ENCODE assay signal across 8 mouse cellular contexts in the genomic region with DNA sequence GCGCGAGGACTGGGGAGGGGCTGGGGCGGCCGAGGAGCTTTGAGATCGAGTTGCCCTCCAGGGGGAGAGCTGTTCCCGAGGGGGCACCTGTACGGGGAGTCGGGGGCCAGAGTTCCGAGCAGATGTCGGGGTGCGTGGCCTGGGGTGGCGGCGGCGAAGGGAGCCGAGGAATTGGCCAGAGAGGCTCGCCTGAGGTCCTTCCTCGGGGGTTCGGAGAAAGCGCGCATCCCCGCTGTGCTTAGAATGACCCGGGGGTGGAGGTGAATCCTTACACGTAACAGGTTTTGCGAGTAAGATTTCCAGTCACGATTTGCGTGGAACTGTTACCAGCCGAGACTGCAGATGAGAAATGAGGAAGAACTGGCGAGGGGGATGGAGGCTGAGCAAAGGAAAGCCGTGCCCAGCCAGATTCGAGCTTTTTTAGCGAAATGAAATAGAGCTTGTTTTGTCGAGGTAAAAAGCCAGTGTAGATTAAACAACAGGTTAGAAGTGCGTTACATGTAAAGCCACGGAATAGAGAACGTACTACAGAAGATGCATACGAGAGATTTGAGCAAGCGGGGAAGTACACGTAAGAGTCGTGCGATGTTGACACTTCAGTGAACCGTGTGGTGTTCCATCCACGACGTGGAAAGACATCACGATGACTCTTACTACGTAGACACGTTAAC. TPM values are rescaled to one million over a fixed set of nuclear protein-coding genes. Genes with fewer than 3 reads are reported as not detected.
A peak's percentile ranks its signal among the peaks of the same experiment; 100 is the strongest.
DNase-seq lines count a peak whose midpoint lies in the region; ATAC-seq and TF ChIP-seq lines count a peak whose summit lies in the region.

No protein-coding gene starts in this region.

- peak overlapping the region; percentile 40 for H3K27ac ChIP-seq in cerebellum, adult 2 months (ENCODE audit: insufficient read depth, low read length)
- H3K27ac ChIP-seq in MEL (ENCODE audit: control insufficient read depth, low read depth, low read length): peak overlapping the region; percentile 16
- H3K27ac ChIP-seq in embryonic facial prominence, embryonic 14.5 days (replicated peaks; ENCODE audit: low read depth, low read length): peak overlapping the region; percentile 80
- H3K27ac ChIP-seq in left cerebral cortex, adult 2 months: peak overlapping the region; percentile 96
- H3K27ac ChIP-seq in small intestine, adult 2 months (ENCODE audit: insufficient read depth, low read depth, low read length): peak overlapping the region; percentile 38; the same call in 1 of the 2 replicates

- peak; percentile 37 to 40; a peak in 2 of 4 replicates for TF ChIP-seq EP300 in MEL (IDR thresholded peaks at IDR 0.05; ENCODE audit: low read depth in 1 of 2, low read length in 2 of 2)

- H3K9ac ChIP-seq in MEL (ENCODE audit: control insufficient read depth, low read depth, low read length, poor library complexity, severe bottlenecking): peak overlapping the region; percentile 84
- H3K9ac ChIP-seq in embryonic facial prominence, embryonic 14.5 days (ENCODE audit: low read depth, low read length): peak overlapping the region; percentile 83

- peak overlapping the region; percentile 88 for H3K4me3 ChIP-seq in cerebellum, adult 2 months (replicated peaks; ENCODE audit: insufficient read depth, low read depth, low read length)
- peak overlapping the region; percentile 71 to 72 for H3K4me3 ChIP-seq in MEL (ENCODE audit: control insufficient read depth in 1 of 2, insufficient read depth in 1 of 2, low read depth in 2 of 2, low read length in 2 of 2)
- H3K4me3 ChIP-seq in embryonic facial prominence, embryonic 14.5 days (ENCODE audit: low read depth, low read length): peak overlapping the region; percentile 69
- peak overlapping the region; percentile 84 for H3K4me3 ChIP-seq in left cerebral cortex, adult 2 months
- peak overlapping the region; percentile 98 for H3K4me3 ChIP-seq in small intestine, adult 2 months (ENCODE audit: low read depth, low read length)

- peaks cover 0 to 3% of the 10 kb centered on the region in 2 experiments; a peak in 2 of 4 replicates for H3K36me3 ChIP-seq in MEL (ENCODE audit: control insufficient read depth in 1 of 2, insufficient read depth in 2 of 2, low read length in 2 of 2)
- H3K36me3 ChIP-seq in embryonic facial prominence, embryonic 14.5 days (ENCODE audit: control insufficient read depth, insufficient read depth, low read length): peaks cover 21% of the 10 kb centered on the region
- H3K36me3 ChIP-seq in small intestine, adult 2 months (ENCODE audit: control insufficient read depth, insufficient read depth, low read length): no peaks in the 10 kb centered on the region

- DNase-seq in cerebellum, adult 2 months: peak in 1 of 2 experiments; percentile 54
- DNase-seq in cerebellum, adult 9-10 months: no peak
- peak; percentile 88 for DNase-seq in MEL (ENCODE audit: low read depth, low spot score)
- DNase-seq in embryonic facial prominence, embryonic 14.5 days (ENCODE audit: low spot score): peak; percentile 59
- DNase-seq in left cerebral cortex, adult 2 months (ENCODE audit: extremely low spot score in 1 of 2, low spot score in 2 of 2): peak; percentile 62 to 68

- intact Hi-C loops in left cerebral cortex, adult 2 months (cut with DNase I): loop anchor here (1.0 to 5.0 kb wide), 2 partner anchors 23 to 96 kb away; a partner anchor contains a TSS

- no peaks in the 10 kb centered on the region for H3K4me1 ChIP-seq in cerebellum, adult 2 months (ENCODE audit: control insufficient read depth, insufficient read depth, low read length)
- H3K4me1 ChIP-seq in MEL (ENCODE audit: control insufficient read depth in 1 of 2, insufficient read depth in 2 of 2, low read length in 2 of 2): peaks cover 0 to 5% of the 10 kb centered on the region in 2 experiments; a peak in 1 of 4 replicates
- H3K4me1 ChIP-seq in embryonic facial prominence, embryonic 14.5 days (ENCODE audit: control insufficient read depth, insufficient read depth, low read length): peaks cover 5% of the 10 kb centered on the region; the same call in 1 of the 2 replicates
- no peaks in the 10 kb centered on the region for H3K4me1 ChIP-seq in small intestine, adult 2 months (ENCODE audit: control insufficient read depth, insufficient read depth, insufficient read length, low read length)

- H3K4me2 ChIP-seq in embryonic facial prominence, embryonic 14.5 days (ENCODE audit: low read depth, low read length): peak overlapping the region; percentile 59

- no peak; the same call in 1 of the 2 replicates for ATAC-seq in embryonic facial prominence, embryonic 14.5 days (ENCODE audit: low read depth)
- peak; percentile 57 to 59 for ATAC-seq in hematopoietic stem cell, adult 5-6 weeks (replicated peaks in 1 of 2; ENCODE audit: insufficient read depth in 1 of 2, low FRiP score in 2 of 2, low TSS enrichment in 1 of 2, low read depth in 1 of 2, poor library complexity in 2 of 2, severe bottlenecking in 2 of 2)
- peak; percentile 60 for ATAC-seq in megakaryocyte, adult 5-6 weeks (ENCODE audit: poor library complexity, severe bottlenecking)

- no peaks in the 10 kb centered on the region for H3K9me3 ChIP-seq in MEL (replicated peaks; ENCODE audit: insufficient read depth, low read length)
- H3K9me3 ChIP-seq in embryonic facial prominence, embryonic 14.5 days (ENCODE audit: control insufficient read depth, low read length): peaks cover 6% of the 10 kb centered on the region

- TF ChIP-seq CTCF in cerebellum, adult 2 months (IDR thresholded peaks at IDR 0.05; ENCODE audit: borderline replicate concordance, insufficient read depth, low read depth, low read length): no peak
- TF ChIP-seq CTCF in MEL (IDR thresholded peaks at IDR 0.05 in 2 of 3, conservative IDR thresholded peaks at IDR 0.05 in 1 of 3; ENCODE audit: control insufficient read depth in 1 of 3, insufficient read depth in 1 of 3, low read depth in 2 of 3, low read length in 3 of 3, poor library complexity in 1 of 3, severe bottlenecking in 1 of 3): no peak
- no peak for TF ChIP-seq CTCF in left cerebral cortex, adult 2 months (IDR thresholded peaks at IDR 0.05)
- no peak for TF ChIP-seq CTCF in small intestine, adult 2 months (IDR thresholded peaks at IDR 0.05; ENCODE audit: extremely low read depth, insufficient read length, insufficient replicate concordance, low read depth, low read length)

- peak; percentile 29; the same call in 1 of the 2 replicates for TF ChIP-seq POLR2A in cerebellum, adult 2 months (IDR thresholded peaks at IDR 0.05; ENCODE audit: borderline replicate concordance, insufficient read depth, low read length)
- TF ChIP-seq POLR2A in MEL (IDR thresholded peaks at IDR 0.05; ENCODE audit: control insufficient read depth in 1 of 2, insufficient read depth in 1 of 2, low read depth in 1 of 2, low read length in 2 of 2, poor library complexity in 1 of 2): no peak
- no peak for TF ChIP-seq POLR2A in small intestine, adult 2 months (IDR thresholded peaks at IDR 0.05; ENCODE audit: low read depth, low read length)

- TF ChIP-seq RAD21 in MEL (IDR thresholded peaks at IDR 0.05; ENCODE audit: low read depth, low read length): no peak

- H3K27me3 ChIP-seq in cerebellum, adult 2 months (ENCODE audit: control insufficient read depth, insufficient read depth, low read length): no peaks in the 10 kb centered on the region
- H3K27me3 ChIP-seq in MEL (ENCODE audit: control insufficient read depth in 1 of 2, insufficient read depth in 2 of 2, low read length in 2 of 2): no peaks in the 10 kb centered on the region
- no peaks in the 10 kb centered on the region for H3K27me3 ChIP-seq in embryonic facial prominence, embryonic 14.5 days (replicated peaks; ENCODE audit: control insufficient read depth, insufficient read depth, low read length)
- H3K27me3 ChIP-seq in small intestine, adult 2 months (ENCODE audit: control insufficient read depth, insufficient read depth, low read length): no peaks in the 10 kb centered on the region

- WGBS in cerebellum, adult 2 months: under 1% methylated on average over 46 of the region's 46 CpGs
- WGBS in embryonic facial prominence, embryonic 14.5 days: under 1% methylated on average over 43 of the region's 46 CpGs
- under 1% methylated on average over 46 of the region's 46 CpGs for whole genome bisulfite sequencing in small intestine, adult 2 months

- H3K79me2 ChIP-seq in MEL (ENCODE audit: control insufficient read depth, insufficient read depth, low read length, poor library complexity): no peaks in the 10 kb centered on the region; the same call in 1 of the 2 replicates

TF ChIP-seq in MEL, 35 proteins besides CTCF, POLR2A, EP300 and RAD21 (continues in another document):
- TF ChIP-seq RCOR1 (IDR thresholded peaks at IDR 0.05; ENCODE audit: low read depth, low read length) (peak; percentile 72), SMC3 (IDR thresholded peaks at IDR 0.05; ENCODE audit: low read depth, low read length) (0 out of 2 replicates have a peak, but pooled peaks have one; percentile 3), MXI1 (IDR thresholded peaks at IDR 0.05; ENCODE audit: low read depth, low read length) (peak; percentile 44; the same call in 1 of the 2 replicates), TCF12 (IDR thresholded peaks at IDR 0.05; ENCODE audit: low read depth, low read length) (peak; percentile 26; the same call in 1 of the 2 replicates), E2F4 (IDR thresholded peaks at IDR 0.05; ENCODE audit: borderline replicate concordance, low read depth, low read length) (0 out of 2 replicates have a peak, but pooled peaks have one; percentile 43)

RNA-seq across cellular contexts. Expression of a gene that starts 0.8 kb away (rescaled TPM):
- 73.3 and 75.2 TPM in 2 replicates for polyA plus RNA-seq in cerebellum, adult 2 months (2012; rRNA removed)
- total RNA-seq in MEL (2012; rRNA removed): 9.6 and 11.8 TPM in 2 replicates
- 10 to 100 TPM in 1 of 2 experiments, not detected in 1; 17.1 TPM for polyA plus RNA-seq in MEL (2012; ENCODE audit: insufficient read depth in 1 of 2, insufficient read length in 2 of 2, low read depth in 1 of 2, low replicate concordance in 2 of 2, missing spikeins in 1 of 2)
- 62.1 and 63.7 TPM in 2 replicates for polyA plus RNA-seq in embryonic facial prominence, embryonic 14.5 days (2014; fragmentation: Nextera tagmentation; extraction: Ambion mirVana)
- 24.1 and 24.7 TPM in 2 replicates for total RNA-seq in hematopoietic stem cell, adult 5-6 weeks (2017)
- 100 to 1,000 TPM; 107 to 108 TPM for total RNA-seq in left cerebral cortex, adult 2 months (2021)
- total RNA-seq in megakaryocyte, adult 5-6 weeks (2015): 78.4 and 90.1 TPM in 2 replicates
- total RNA-seq in megakaryocyte, adult 5-6 weeks (2017): 43.3 and 43.5 TPM in 2 replicates
- polyA plus RNA-seq in small intestine, adult 2 months (2012; rRNA removed): 2.8 and 6.6 TPM in 2 replicates

RNA-seq across cellular contexts. Expression of a gene that starts 22.7 kb away (rescaled TPM):
- 10.3 and 10.6 TPM in 2 replicates for polyA plus RNA-seq in cerebellum, adult 2 months (2012; rRNA removed)
- 23.7 and 29.1 TPM in 2 replicates for total RNA-seq in MEL (2012; rRNA removed)
- polyA plus RNA-seq in MEL (2012; ENCODE audit: insufficient read depth in 1 of 2, insufficient read length in 2 of 2, low read depth in 1 of 2, low replicate concordance in 2 of 2, missing spikeins in 1 of 2): 10 to 100 TPM in 1 of 2 experiments, not detected in 1; 60.1 TPM
- 12.7 and 19.0 TPM in 2 replicates for polyA plus RNA-seq in embryonic facial prominence, embryonic 14.5 days (2014; fragmentation: Nextera tagmentation; extraction: Ambion mirVana)
- 16.9 and 18.9 TPM in 2 replicates for total RNA-seq in hematopoietic stem cell, adult 5-6 weeks (2017)
- 10 to 100 TPM; 10.3 to 12.6 TPM for total RNA-seq in left cerebral cortex, adult 2 months (2021)
- total RNA-seq in megakaryocyte, adult 5-6 weeks (2015): 1.9 and 3.2 TPM in 2 replicates
- 4.7 and 5.8 TPM in 2 replicates for total RNA-seq in megakaryocyte, adult 5-6 weeks (2017)
- 1.4 and 3.0 TPM in 2 replicates for polyA plus RNA-seq in small intestine, adult 2 months (2012; rRNA removed)

Comparison
In these comparisons a context has a peak if more than half of its experiments do, and no peak if none do; other contexts are left out.
1. H3K27ac ChIP-seq: peak in every context shown above with its lines; median percentile 96 in left cerebral cortex, adult 2 months; 80 in embryonic facial prominence, embryonic 14.5 days; 40 in cerebellum, adult 2 months; 38 in small intestine, adult 2 months; 16 in MEL.